21 mouse cellular contexts compared by ENCODE assay signal in genomic region chr12:113031441-113031840, GRCm38 (mm10). TPM values are rescaled to one million over a fixed set of nuclear protein-coding genes. Genes with fewer than 3 reads are reported as not detected.
A peak's percentile ranks its signal among the peaks of the same experiment; 100 is the strongest.
DNase-seq lines count a peak whose midpoint lies in the region; ATAC-seq and TF ChIP-seq lines count a peak whose summit lies in the region.
"Had no signal": no experiment of that assay in that cellular context is flagged by ENCODE, and none has a peak within 500 bp of the region (broad histone marks: within the 10 kb centered on the region; RNA-seq: fewer than 3 reads in every experiment).

No protein-coding gene starts in this region.

- H3K4me2 ChIP-seq in lung, embryonic 14.5 days, result no peak overlapping the region
- peak overlapping the region; percentile 52 for H3K4me2 ChIP-seq in liver, embryonic 14.5 days (ENCODE audit: low read depth)
- H3K4me2 ChIP-seq in midbrain, embryonic 15.5 days, result no peak overlapping the region
- H3K4me2 ChIP-seq: embryonic facial prominence, embryonic 12.5 days; midbrain, embryonic 13.5 days had no signal

- no peak overlapping the region for H3K4me3 ChIP-seq in gastrocnemius, adult 2 months
- H3K4me3 ChIP-seq in lung, embryonic 14.5 days (ENCODE audit: low read depth, low read length), result no peak overlapping the region
- peak overlapping the region in 1 of 2 experiments; percentile 13; a peak in 1 of 4 replicates for H3K4me3 ChIP-seq in liver, embryonic 14.5 days (ENCODE audit: insufficient read depth in 1 of 2, low read depth in 2 of 2, low read length in 2 of 2)
- no peak overlapping the region for H3K4me3 ChIP-seq in midbrain, embryonic 15.5 days
- H3K4me3 ChIP-seq: embryonic facial prominence, embryonic 12.5 days; forebrain, embryonic 10.5 days; midbrain, embryonic 13.5 days had no signal

- H3K9me3 ChIP-seq in lung, embryonic 14.5 days (ENCODE audit: low read depth, low read length), result no peaks in the 10 kb centered on the region
- no peaks in the 10 kb centered on the region for H3K9me3 ChIP-seq in liver, embryonic 14.5 days (ENCODE audit: control insufficient read depth, low read length)
- H3K9me3 ChIP-seq in midbrain, embryonic 15.5 days, result no peaks in the 10 kb centered on the region
- H3K9me3 ChIP-seq: embryonic facial prominence, embryonic 12.5 days; forebrain, embryonic 10.5 days; midbrain, embryonic 13.5 days had no signal

- H3K36me3 ChIP-seq in lung, embryonic 14.5 days (ENCODE audit: insufficient read depth), result 0 out of 2 replicates have a peak, but pooled peaks cover 3% of the 10 kb centered on the region
- H3K36me3 ChIP-seq in liver, embryonic 14.5 days (replicated peaks; ENCODE audit: control insufficient read depth, insufficient read depth, low read depth), result no peaks in the 10 kb centered on the region
- H3K36me3 ChIP-seq in midbrain, embryonic 15.5 days (replicated peaks), result no peaks in the 10 kb centered on the region

- H3K4me1 ChIP-seq in lung, embryonic 14.5 days (ENCODE audit: insufficient read depth), result no peaks in the 10 kb centered on the region
- peaks cover 31 to 38% of the 10 kb centered on the region in 2 experiments for H3K4me1 ChIP-seq in liver, embryonic 14.5 days (replicated peaks; ENCODE audit: control insufficient read depth in 2 of 2, insufficient read depth in 2 of 2, low read length in 1 of 2)
- peaks cover 32% of the 10 kb centered on the region for H3K4me1 ChIP-seq in midbrain, embryonic 15.5 days

- no peak for DNase-seq in gastrocnemius, adult 2 months
- no peak for DNase-seq in gastrocnemius, postnatal 10 days
- no peak for DNase-seq in lung, embryonic 14.5 days
- no peak for DNase-seq in lung, postnatal 10 days
- no peak for DNase-seq in liver, embryonic 14.5 days (ENCODE audit: low read depth in 3 of 3, low spot score in 3 of 3)
- no peak for DNase-seq in right cerebral cortex, postnatal 4 days
- DNase-seq: cerebellum, adult 2 months; kidney, adult 9 months; lung, postnatal 36 days; right cerebral cortex, adult 18-20 months; thymus, postnatal 36 days had no signal

- WGBS in lung, embryonic 14.5 days, result 83% methylated on average over 6 of the region's 6 CpGs
- WGBS in liver, embryonic 14.5 days (ENCODE audit: insufficient replicate concordance), result 43% methylated on average over 6 of the region's 6 CpGs
- 92% methylated on average over 6 of the region's 6 CpGs for WGBS in midbrain, embryonic 15.5 days

- TF ChIP-seq CTCF in gastrocnemius, adult 2 months (IDR thresholded peaks at IDR 0.05), result no peak
- no peak for TF ChIP-seq CTCF in lung, embryonic 14.5 days (IDR thresholded peaks at IDR 0.05; ENCODE audit: low read depth)
- no peak for TF ChIP-seq CTCF in liver, embryonic 14.5 days (IDR thresholded peaks at IDR 0.05; ENCODE audit: low read depth)

- intact Hi-C loops in gastrocnemius, adult 2 months (cut with DNase I), result no loop called here

- no peak; the same call in 1 of the 2 replicates for TF ChIP-seq EP300 in liver, embryonic 14.5 days (IDR thresholded peaks at IDR 0.05; ENCODE audit: low read depth)

- no peak for ATAC-seq in lung, embryonic 14.5 days (ENCODE audit: insufficient read depth)
- peak; percentile 58 for ATAC-seq in liver, embryonic 14.5 days (ENCODE audit: insufficient read depth)
- peak; percentile 20; the same call in 1 of the 2 replicates for ATAC-seq in monocyte, adult 5-6 weeks (replicated peaks; ENCODE audit: insufficient number of reproducible peaks, low FRiP score, low TSS enrichment, poor library complexity, severe bottlenecking)
- ATAC-seq in midbrain, embryonic 15.5 days (replicated peaks), result no peak
- ATAC-seq: CD4-positive, CD25-positive, alpha-beta regulatory T cell, adult 4 months had no signal

- no peak overlapping the region for H3K9ac ChIP-seq in lung, embryonic 14.5 days
- peak overlapping the region; percentile 49 for H3K9ac ChIP-seq in liver, embryonic 14.5 days (replicated peaks)
- no peak overlapping the region for H3K9ac ChIP-seq in midbrain, embryonic 15.5 days
- H3K9ac ChIP-seq: embryonic facial prominence, embryonic 12.5 days; midbrain, embryonic 13.5 days had no signal

- H3K27ac ChIP-seq in gastrocnemius, adult 2 months, result peak overlapping the region; percentile 78
- 0 out of 2 replicates have a peak overlapping the region, but pooled peaks have one; percentile 10 for H3K27ac ChIP-seq in lung, embryonic 14.5 days (ENCODE audit: low read depth)
- peak overlapping the region; percentile 89 for H3K27ac ChIP-seq in liver, embryonic 14.5 days
- no peak overlapping the region for H3K27ac ChIP-seq in midbrain, embryonic 15.5 days
- H3K27ac ChIP-seq: embryonic facial prominence, embryonic 12.5 days; midbrain, embryonic 13.5 days had no signal

- no peaks in the 10 kb centered on the region for H3K27me3 ChIP-seq in lung, embryonic 14.5 days (ENCODE audit: insufficient read depth, low read length)
- H3K27me3 ChIP-seq in liver, embryonic 14.5 days (ENCODE audit: control insufficient read depth, insufficient read depth, low read length), result no peaks in the 10 kb centered on the region
- H3K27me3 ChIP-seq in midbrain, embryonic 15.5 days (replicated peaks), result no peaks in the 10 kb centered on the region
- H3K27me3 ChIP-seq: embryonic facial prominence, embryonic 12.5 days; midbrain, embryonic 13.5 days had no signal

RNA-seq across cellular contexts. Expression of gene Pacs2, which starts 17.1 kb away (rescaled TPM):
- total RNA-seq in gastrocnemius, adult 2 months (2021), result 10 to 100 TPM; 35.9 to 41.0 TPM
- total RNA-seq in gastrocnemius, postnatal 10 days (2021), result 10 to 100 TPM; 51.8 to 54.4 TPM
- 12.3 and 15.6 TPM in 2 replicates for polyA plus RNA-seq in lung, embryonic 14.5 days (2014; fragmentation: Nextera tagmentation; extraction: Ambion mirVana)
- polyA plus RNA-seq in liver, embryonic 14.5 days (2012; rRNA removed), result 9.1 and 11.7 TPM in 2 replicates
- 3.7 and 5.4 TPM in 2 replicates for polyA plus RNA-seq in liver, embryonic 14.5 days (2014; fragmentation: Nextera tagmentation; extraction: Ambion mirVana)
- 20.5 to 30.3 TPM (median 27.8 TPM) in 3 replicates for total RNA-seq in monocyte, adult 5-6 weeks (2017)
- 34.6 and 35.1 TPM in 2 replicates for polyA plus RNA-seq in midbrain, embryonic 15.5 days (2015; fragmentation: Nextera tagmentation; extraction: Ambion mirVana)

RNA-seq across cellular contexts. Expression of gene Brf1, which starts 30.9 kb away (rescaled TPM):
- total RNA-seq in gastrocnemius, adult 2 months (2021), result 10 to 100 TPM; 20.8 to 21.5 TPM
- 10 to 100 TPM; 28.2 to 37.9 TPM for total RNA-seq in gastrocnemius, postnatal 10 days (2021)
- 61.7 and 65.9 TPM in 2 replicates for polyA plus RNA-seq in lung, embryonic 14.5 days (2014; fragmentation: Nextera tagmentation; extraction: Ambion mirVana)
- polyA plus RNA-seq in liver, embryonic 14.5 days (2012; rRNA removed), result 21.5 and 32.0 TPM in 2 replicates
- 19.5 and 22.5 TPM in 2 replicates for polyA plus RNA-seq in liver, embryonic 14.5 days (2014; fragmentation: Nextera tagmentation; extraction: Ambion mirVana)
- 84.1 to 109 TPM (median 105 TPM) in 3 replicates for total RNA-seq in monocyte, adult 5-6 weeks (2017)
- 56.0 and 58.5 TPM in 2 replicates for polyA plus RNA-seq in midbrain, embryonic 15.5 days (2015; fragmentation: Nextera tagmentation; extraction: Ambion mirVana)

RNA-seq across cellular contexts. Expression of gene Tex22, which starts 42.9 kb away (rescaled TPM):
- total RNA-seq in gastrocnemius, adult 2 months (2021), result not detected
- under 1 TPM in 1 of 2 experiments, not detected in 1; 0.20 TPM for total RNA-seq in gastrocnemius, postnatal 10 days (2021)
- polyA plus RNA-seq in lung, embryonic 14.5 days (2014; fragmentation: Nextera tagmentation; extraction: Ambion mirVana), result not detected in 2 replicates
- polyA plus RNA-seq in liver, embryonic 14.5 days (2012; rRNA removed), result 0.02 TPM in 1 of 2 replicates, not detected in the other
- not detected in 2 replicates for polyA plus RNA-seq in liver, embryonic 14.5 days (2014; fragmentation: Nextera tagmentation; extraction: Ambion mirVana)
- total RNA-seq in monocyte, adult 5-6 weeks (2017), result 0.39 TPM in 1 of 3 replicates, not detected in the others
- polyA plus RNA-seq in midbrain, embryonic 15.5 days (2015; fragmentation: Nextera tagmentation; extraction: Ambion mirVana), result 0.40 TPM in 1 of 2 replicates, not detected in the other
- total RNA-seq: hematopoietic stem cell, adult 5-6 weeks; liver, adult 2 months had no signal
- polyA plus RNA-seq: CD4-positive, CD25-positive, alpha-beta regulatory T cell, adult 4 months; cortical plate, adult 2 months; forebrain, embryonic 10.5 days; heart, embryonic 14.5 days had no signal

RNA-seq across cellular contexts. Expression of gene Btbd6, which starts 55.2 kb away (rescaled TPM):
- total RNA-seq in gastrocnemius, adult 2 months (2021), result 10 to 100 TPM; 13.3 to 20.6 TPM
- 10 to 100 TPM; 10.4 to 12.7 TPM for total RNA-seq in gastrocnemius, postnatal 10 days (2021)
- 26.4 and 26.7 TPM in 2 replicates for polyA plus RNA-seq in lung, embryonic 14.5 days (2014; fragmentation: Nextera tagmentation; extraction: Ambion mirVana)
- polyA plus RNA-seq in liver, embryonic 14.5 days (2012; rRNA removed), result 4.1 and 5.5 TPM in 2 replicates
- polyA plus RNA-seq in liver, embryonic 14.5 days (2014; fragmentation: Nextera tagmentation; extraction: Ambion mirVana), result 3.3 and 4.6 TPM in 2 replicates
- total RNA-seq in monocyte, adult 5-6 weeks (2017), result 2.6 to 4.7 TPM (median 3.0 TPM) in 3 replicates
- 57.4 and 60.2 TPM in 2 replicates for polyA plus RNA-seq in midbrain, embryonic 15.5 days (2015; fragmentation: Nextera tagmentation; extraction: Ambion mirVana)

Comparison
In these comparisons a context has a peak if more than half of its experiments do, and no peak if none do; other contexts are left out.
1. ATAC-seq: peak in liver, embryonic 14.5 days (single experiment) and monocyte, adult 5-6 weeks (single experiment); none in lung, embryonic 14.5 days (single experiment) and midbrain, embryonic 15.5 days (single experiment).